Mouse (Mus musculus): ENCODE measurements at regions not wholly inside any gene's neighbourhood (a gene's known extent, or its start where the extent isn't known, plus 50 kb on each side); places are given as distances from the start of the nearest gene placed in this dataset.

DNA sequence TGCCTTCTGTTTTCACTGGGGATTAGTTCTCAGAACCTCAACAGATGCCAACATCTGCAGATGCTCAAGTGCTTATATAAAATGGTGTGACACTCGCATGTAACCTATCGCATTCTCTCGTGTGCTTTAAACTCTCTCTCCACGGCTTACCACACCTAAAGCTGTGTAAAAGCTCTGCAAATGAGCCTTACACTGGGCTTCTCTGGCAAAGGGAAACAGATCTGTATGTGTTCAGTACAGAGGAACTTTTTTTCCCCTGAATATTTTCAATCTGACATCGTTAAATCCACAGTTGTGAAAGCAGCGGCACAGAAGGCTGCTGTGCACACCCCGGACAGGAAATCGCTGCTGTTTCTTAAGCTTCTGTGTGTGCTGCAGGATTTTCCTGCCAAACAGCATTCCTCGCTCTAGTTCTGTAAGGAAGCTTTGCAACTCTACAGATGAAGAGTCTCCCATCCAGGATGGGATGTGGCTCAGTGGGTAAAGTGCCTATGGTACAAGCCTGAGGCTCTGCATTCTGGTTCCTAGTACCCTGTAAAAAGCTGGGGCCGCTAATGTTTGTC, 206.3 kb downstream of the Sox11 start:
- no peak overlapping the region for H3K4me2 ChIP-seq (ENCODE audit: low read depth, low read length, severe bottlenecking)
- 0 out of 2 replicates have a peak overlapping the region, but pooled peaks have one; percentile 32 for H3K27ac ChIP-seq (ENCODE audit: low read depth, low read length)
- H3K27me3 ChIP-seq (ENCODE audit: control insufficient read depth, insufficient read depth, low read length) = no peaks in the 10 kb centered on the region
- ATAC-seq (replicated peaks; ENCODE audit: low FRiP score) = no peak
- H3K36me3 ChIP-seq (ENCODE audit: control insufficient read depth, insufficient read depth, low read length) = no peaks in the 10 kb centered on the region
- H3K9ac ChIP-seq (ENCODE audit: low read length) = 0 out of 2 replicates have a peak overlapping the region, but pooled peaks have one; percentile 8
- no peak overlapping the region for H3K4me3 ChIP-seq (ENCODE audit: low read depth, low read length)
- DNase-seq (ENCODE audit: low spot score) = no peak
- WGBS = 59% methylated on average over 10 of the region's 10 CpGs
- H3K9me3 ChIP-seq (ENCODE audit: control insufficient read depth, low read length) = no peaks in the 10 kb centered on the region
- peaks cover 19% of the 10 kb centered on the region for H3K4me1 ChIP-seq (replicated peaks; ENCODE audit: control insufficient read depth, insufficient read depth, low read length)

DNA sequence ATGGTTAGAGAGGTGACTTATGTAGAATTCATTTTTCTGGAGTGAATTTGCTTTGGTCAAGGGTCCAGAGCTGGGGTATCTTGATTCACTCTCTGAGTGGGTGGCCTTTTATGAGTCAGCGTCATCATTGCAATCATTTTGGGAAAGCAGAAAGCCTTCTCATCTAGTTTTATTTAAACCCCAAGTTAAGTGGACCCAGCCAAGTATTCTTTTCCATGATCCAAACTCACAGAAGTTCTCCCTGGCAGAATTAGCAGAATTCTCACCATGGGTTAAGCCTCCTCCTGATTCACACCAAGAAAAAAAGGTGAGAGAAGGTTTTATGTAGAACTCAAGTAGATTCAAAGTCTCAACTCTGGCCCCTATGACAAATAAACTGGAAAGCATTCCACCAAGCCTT, 211.8 kb downstream of the Sox11 start:
- no peak for DNase-seq (ENCODE audit: low spot score)
- no peak overlapping the region for H3K9ac ChIP-seq (ENCODE audit: low read length)
- no peak overlapping the region for H3K4me2 ChIP-seq (ENCODE audit: low read depth, low read length, severe bottlenecking)
- H3K9me3 ChIP-seq (ENCODE audit: control insufficient read depth, low read length) = no peaks in the 10 kb centered on the region
- H3K27ac ChIP-seq (ENCODE audit: low read depth, low read length) = no peak overlapping the region
- no peak for ATAC-seq (replicated peaks; ENCODE audit: low FRiP score)
- no peaks in the 10 kb centered on the region for H3K4me1 ChIP-seq (replicated peaks; ENCODE audit: control insufficient read depth, insufficient read depth, low read length)
- no peaks in the 10 kb centered on the region for H3K27me3 ChIP-seq (ENCODE audit: control insufficient read depth, insufficient read depth, low read length)
- WGBS = 100% methylated on average over 1 of the region's 1 CpGs
- no peak overlapping the region for H3K4me3 ChIP-seq (ENCODE audit: low read depth, low read length)
- H3K36me3 ChIP-seq (ENCODE audit: control insufficient read depth, insufficient read depth, low read length) = no peaks in the 10 kb centered on the region

DNA sequence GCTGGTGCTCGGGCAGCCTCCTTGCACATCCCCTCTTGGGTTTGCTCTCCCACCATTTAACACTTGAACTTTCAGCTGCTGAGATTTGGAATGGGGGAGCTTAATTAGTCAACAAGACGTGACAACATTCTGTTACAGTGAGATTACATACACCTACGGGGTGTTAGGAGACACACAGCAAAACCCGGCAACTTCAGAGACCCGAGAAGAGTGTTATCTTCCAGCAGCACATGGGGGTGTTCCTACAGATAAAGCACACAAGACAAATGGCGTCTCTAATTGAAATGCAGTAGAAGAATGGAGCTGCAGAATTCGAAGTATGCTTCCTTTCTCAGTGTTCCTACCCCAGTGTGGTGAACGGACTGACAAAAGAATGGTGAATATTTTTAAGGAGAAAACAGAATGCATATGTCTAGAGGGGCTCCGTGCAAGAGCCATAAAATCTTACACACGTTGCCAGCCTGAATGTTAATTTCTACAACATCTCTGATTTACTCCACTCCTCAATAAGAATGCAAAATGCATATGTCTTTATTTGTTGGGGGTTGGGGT, 215.2 kb downstream of the Sox11 start:
- Histone ChIP-seq H3K27ac (ENCODE audit: low read depth, low read length) (no peak overlapping the region), H3K27me3 (ENCODE audit: control insufficient read depth, insufficient read depth, low read length) (no peaks in the 10 kb centered on the region), H3K9me3 (ENCODE audit: control insufficient read depth, low read length) (no peaks in the 10 kb centered on the region), H3K4me2 (ENCODE audit: low read depth, low read length, severe bottlenecking) (no peak overlapping the region), H3K4me1 (replicated peaks; ENCODE audit: control insufficient read depth, insufficient read depth, low read length) (no peaks in the 10 kb centered on the region), H3K4me3 (ENCODE audit: low read depth, low read length) (no peak overlapping the region), H3K36me3 (ENCODE audit: control insufficient read depth, insufficient read depth, low read length) (no peaks in the 10 kb centered on the region), H3K9ac (ENCODE audit: low read length) (no peak overlapping the region)
- DNase-seq (ENCODE audit: low spot score) = no peak
- no peak for ATAC-seq (replicated peaks; ENCODE audit: low FRiP score)
- WGBS = 79% methylated on average over 10 of the region's 10 CpGs

DNA sequence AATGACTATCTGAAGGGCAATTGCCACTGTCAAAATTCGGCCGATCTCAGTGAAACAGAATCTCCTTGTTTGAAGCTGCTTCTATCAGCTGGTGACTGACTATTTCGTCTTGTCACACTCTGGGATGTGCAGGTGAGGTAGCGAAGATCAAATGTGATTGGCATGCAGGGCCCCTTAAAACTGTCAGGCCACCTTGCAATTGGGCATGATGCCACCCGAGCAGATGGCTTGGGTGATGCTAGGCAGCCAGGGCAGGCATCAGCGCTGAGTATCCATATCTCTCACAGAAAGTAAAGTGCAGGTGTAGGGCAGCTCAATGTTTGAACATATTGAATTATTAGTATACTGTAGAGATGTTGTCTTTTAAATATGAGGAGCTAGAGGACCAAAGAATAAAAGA, 223.8 kb downstream of the Sox11 start:
- WGBS = 91% methylated on average over 6 of the region's 6 CpGs
- Histone ChIP-seq H3K27ac (ENCODE audit: low read depth, low read length) (no peak overlapping the region), H3K4me2 (ENCODE audit: low read depth, low read length, severe bottlenecking) (no peak overlapping the region), H3K9ac (ENCODE audit: low read length) (no peak overlapping the region), H3K4me1 (replicated peaks; ENCODE audit: control insufficient read depth, insufficient read depth, low read length) (no peaks in the 10 kb centered on the region), H3K36me3 (ENCODE audit: control insufficient read depth, insufficient read depth, low read length) (no peaks in the 10 kb centered on the region), H3K4me3 (ENCODE audit: low read depth, low read length) (no peak overlapping the region), H3K9me3 (ENCODE audit: control insufficient read depth, low read length) (no peaks in the 10 kb centered on the region), H3K27me3 (ENCODE audit: control insufficient read depth, insufficient read depth, low read length) (no peaks in the 10 kb centered on the region)
- ATAC-seq (replicated peaks; ENCODE audit: low FRiP score) (no peak), DNase-seq (ENCODE audit: low spot score) (no peak)

DNA sequence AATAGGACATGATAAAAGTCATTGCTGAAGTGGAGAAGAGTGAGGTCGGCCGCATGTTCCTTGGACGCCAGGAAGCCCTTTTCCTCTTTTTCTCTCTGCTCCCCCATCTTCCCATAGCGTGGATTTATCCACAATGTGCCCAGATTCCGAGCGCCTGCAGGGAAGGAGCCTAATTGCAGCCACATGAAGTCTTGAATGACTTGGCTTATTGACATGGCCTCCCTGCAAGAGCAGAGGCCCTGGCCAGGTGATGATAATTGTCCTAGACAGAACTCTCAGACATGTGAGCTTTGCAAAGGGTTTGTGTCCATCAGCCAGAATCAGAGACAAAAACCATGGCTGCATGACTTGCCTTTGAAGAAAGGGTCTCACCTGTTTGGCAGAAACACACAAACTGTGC, 227.0 kb downstream of the Sox11 start:
- H3K4me1 ChIP-seq (replicated peaks; ENCODE audit: control insufficient read depth, insufficient read depth, low read length) = no peaks in the 10 kb centered on the region
- no peak overlapping the region for H3K27ac ChIP-seq (ENCODE audit: low read depth, low read length)
- ATAC-seq (replicated peaks; ENCODE audit: low FRiP score) (no peak), DNase-seq (ENCODE audit: low spot score) (no peak)
- no peak overlapping the region for H3K4me3 ChIP-seq (ENCODE audit: low read depth, low read length)
- no peaks in the 10 kb centered on the region for H3K36me3 ChIP-seq (ENCODE audit: control insufficient read depth, insufficient read depth, low read length)
- no peaks in the 10 kb centered on the region for H3K27me3 ChIP-seq (ENCODE audit: control insufficient read depth, insufficient read depth, low read length)
- no peaks in the 10 kb centered on the region for H3K9me3 ChIP-seq (ENCODE audit: control insufficient read depth, low read length)
- WGBS = 60% methylated on average over 6 of the region's 6 CpGs
- no peak overlapping the region for H3K4me2 ChIP-seq (ENCODE audit: low read depth, low read length, severe bottlenecking)
- H3K9ac ChIP-seq (ENCODE audit: low read length) = no peak overlapping the region

DNA sequence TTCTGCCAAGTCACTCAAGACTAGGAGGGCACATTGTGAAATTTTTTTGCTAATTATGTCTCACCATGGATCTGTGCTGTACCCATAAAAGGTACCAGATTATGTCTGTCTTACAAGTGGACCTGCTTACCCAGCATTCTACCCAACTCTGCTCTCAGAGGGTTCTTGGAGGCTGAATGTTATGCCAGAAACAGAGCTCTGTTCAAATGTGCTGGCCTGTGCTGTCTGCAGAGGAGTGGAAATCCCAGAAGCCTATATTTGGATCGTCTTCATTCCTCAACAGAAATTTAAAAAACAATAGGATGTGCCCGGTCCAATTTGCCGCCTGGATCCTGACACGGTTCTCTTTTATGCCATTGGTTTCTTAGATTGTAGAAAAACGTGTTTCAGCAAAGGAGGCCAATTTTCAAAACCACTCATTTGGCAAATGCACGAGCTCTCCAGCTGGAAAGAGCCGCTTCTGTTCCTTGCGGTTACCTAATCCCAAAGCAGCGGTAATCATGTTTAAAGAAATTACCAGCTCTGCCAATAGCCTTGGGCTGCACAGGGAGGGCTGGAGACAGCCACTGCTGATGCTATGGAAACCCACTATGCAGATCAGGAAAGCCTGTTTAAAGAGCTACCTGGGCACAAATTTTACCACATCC, 237.3 kb downstream of the Sox11 start:
- Histone ChIP-seq H3K27ac (ENCODE audit: low read depth, low read length) (no peak overlapping the region), H3K27me3 (ENCODE audit: control insufficient read depth, insufficient read depth, low read length) (no peaks in the 10 kb centered on the region), H3K36me3 (ENCODE audit: control insufficient read depth, insufficient read depth, low read length) (no peaks in the 10 kb centered on the region), H3K9ac (ENCODE audit: low read length) (no peak overlapping the region), H3K4me2 (ENCODE audit: low read depth, low read length, severe bottlenecking) (no peak overlapping the region), H3K4me1 (replicated peaks; ENCODE audit: control insufficient read depth, insufficient read depth, low read length) (no peaks in the 10 kb centered on the region), H3K9me3 (ENCODE audit: control insufficient read depth, low read length) (no peaks in the 10 kb centered on the region), H3K4me3 (ENCODE audit: low read depth, low read length) (no peak overlapping the region)
- WGBS = 80% methylated on average over 9 of the region's 9 CpGs
- ATAC-seq (replicated peaks; ENCODE audit: low FRiP score) (no peak), DNase-seq (ENCODE audit: low spot score) (no peak)

DNA sequence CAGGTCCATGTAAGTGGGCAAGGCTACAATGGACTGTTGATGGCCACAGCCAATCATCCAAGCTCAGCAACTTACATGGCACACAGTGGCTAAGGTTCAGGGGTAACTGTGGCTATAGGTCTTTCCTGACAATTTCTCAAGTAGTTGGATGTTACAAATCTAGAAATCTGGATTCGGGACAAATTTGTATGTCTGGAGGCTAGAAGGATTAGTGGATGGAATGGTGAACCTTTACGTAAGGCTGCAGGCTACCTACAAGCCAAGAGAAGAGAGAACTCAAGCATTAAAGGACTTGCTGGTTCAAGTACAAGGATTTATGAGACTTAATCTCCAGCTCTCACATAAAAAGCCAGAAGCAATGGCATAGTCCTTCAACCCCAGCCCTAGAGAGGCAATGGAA, 239.4 kb downstream of the Sox11 start:
- H3K27me3 ChIP-seq (ENCODE audit: control insufficient read depth, insufficient read depth, low read length) = no peaks in the 10 kb centered on the region
- WGBS = 87% methylated on average over 2 of the region's 2 CpGs

DNA sequence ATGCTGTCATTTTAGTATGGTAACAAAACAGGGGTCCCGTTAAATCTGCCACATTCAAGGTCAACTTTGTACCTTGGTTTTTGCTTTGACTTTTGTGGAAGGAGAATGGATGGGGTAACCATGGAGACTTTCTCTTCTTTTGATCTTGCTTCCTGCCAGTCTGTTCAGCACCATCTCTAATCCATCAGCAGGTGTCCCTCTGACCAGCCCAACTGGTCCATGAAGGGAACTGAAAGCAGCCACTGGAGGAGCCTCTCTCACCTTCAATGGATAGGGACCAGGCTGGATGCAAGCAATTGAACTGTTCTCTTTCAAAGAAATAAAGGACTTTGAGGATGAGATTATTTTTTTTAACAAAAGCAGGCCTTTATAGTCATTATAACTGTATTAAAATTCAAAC, 253.2 kb downstream of the Sox11 start:
- no peaks in the 10 kb centered on the region for H3K36me3 ChIP-seq (ENCODE audit: control insufficient read depth, insufficient read depth, low read length)
- H3K4me2 ChIP-seq (ENCODE audit: low read depth, low read length, severe bottlenecking) = no peak overlapping the region
- ATAC-seq (replicated peaks; ENCODE audit: low FRiP score) (no peak), DNase-seq (ENCODE audit: low spot score) (no peak)
- no peak overlapping the region for H3K4me3 ChIP-seq (ENCODE audit: low read depth, low read length)
- H3K9ac ChIP-seq (ENCODE audit: low read length) = no peak overlapping the region
- H3K4me1 ChIP-seq (replicated peaks; ENCODE audit: control insufficient read depth, insufficient read depth, low read length) = peaks cover 2% of the 10 kb centered on the region; the same call in 1 of the 2 replicates
- no peak overlapping the region for H3K27ac ChIP-seq (ENCODE audit: low read depth, low read length)
- WGBS = 55% methylated on average over 1 of the region's 1 CpGs
- H3K27me3 ChIP-seq (ENCODE audit: control insufficient read depth, insufficient read depth, low read length) = no peaks in the 10 kb centered on the region
- H3K9me3 ChIP-seq (ENCODE audit: control insufficient read depth, low read length) = no peaks in the 10 kb centered on the region

More for the DNA sequence above, 239.4 kb downstream of the Sox11 start:
- no peak overlapping the region for H3K27ac ChIP-seq (ENCODE audit: low read depth, low read length)
- H3K4me1 ChIP-seq (replicated peaks; ENCODE audit: control insufficient read depth, insufficient read depth, low read length) = no peaks in the 10 kb centered on the region
- H3K9me3 ChIP-seq (ENCODE audit: control insufficient read depth, low read length) = no peaks in the 10 kb centered on the region
- no peak for ATAC-seq (replicated peaks; ENCODE audit: low FRiP score)
- no peak overlapping the region for H3K9ac ChIP-seq (ENCODE audit: low read length)
- H3K4me3 ChIP-seq (ENCODE audit: low read depth, low read length) = no peak overlapping the region
- H3K36me3 ChIP-seq (ENCODE audit: control insufficient read depth, insufficient read depth, low read length) = no peaks in the 10 kb centered on the region
- DNase-seq (ENCODE audit: low spot score) = no peak
- H3K4me2 ChIP-seq (ENCODE audit: low read depth, low read length, severe bottlenecking) = no peak overlapping the region

DNA sequence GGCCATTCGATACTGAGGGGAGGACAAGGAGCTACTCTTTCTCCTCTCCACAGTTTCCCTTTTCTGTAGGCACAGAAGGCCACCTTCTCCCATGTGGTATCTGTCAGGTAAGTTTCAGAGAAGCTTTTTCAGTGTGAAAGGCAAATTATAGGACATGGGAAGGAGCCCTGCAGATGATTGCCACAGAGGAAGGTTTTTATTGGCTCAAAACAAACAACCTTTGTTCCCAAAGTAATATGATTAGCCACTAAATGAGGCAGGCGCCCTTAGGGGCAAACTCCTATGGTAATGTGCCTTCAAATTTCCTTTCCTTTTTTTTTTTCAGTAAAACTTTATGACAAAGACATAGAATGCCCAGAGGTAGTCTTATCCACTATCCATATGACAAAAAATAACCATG, 256.5 kb downstream of the Sox11 start:
- H3K27me3 ChIP-seq (ENCODE audit: control insufficient read depth, insufficient read depth, low read length) = no peaks in the 10 kb centered on the region

More for the DNA sequence above, 256.5 kb downstream of the Sox11 start:
- Histone ChIP-seq H3K9me3 (ENCODE audit: control insufficient read depth, low read length) (no peaks in the 10 kb centered on the region), H3K9ac (ENCODE audit: low read length) (no peak overlapping the region), H3K4me3 (ENCODE audit: low read depth, low read length) (no peak overlapping the region), H3K4me2 (ENCODE audit: low read depth, low read length, severe bottlenecking) (no peak overlapping the region), H3K4me1 (replicated peaks; ENCODE audit: control insufficient read depth, insufficient read depth, low read length) (peaks cover 20% of the 10 kb centered on the region), H3K27ac (ENCODE audit: low read depth, low read length) (no peak overlapping the region), H3K36me3 (ENCODE audit: control insufficient read depth, insufficient read depth, low read length) (no peaks in the 10 kb centered on the region)
- 68% methylated on average over 2 of the region's 2 CpGs for WGBS
- ATAC-seq (replicated peaks; ENCODE audit: low FRiP score) (no peak), DNase-seq (ENCODE audit: low spot score) (no peak)

All from forebrain, embryonic 11.5 days (tissue).